Mouse (Mus musculus) c-Kit-negative CD71-positive TER-119-positive erythroid progenitor cells, embryonic 14.5 days (primary cell): ENCODE measurements around the gene Sox11.

Source experiments
- DNase-seq: peaks from one replicate; pipeline ENCODE4 v3.0.0-alpha.2; 2013; ENCODE audit warnings: low read depth, low spot score

Sox11 gene

DNA sequence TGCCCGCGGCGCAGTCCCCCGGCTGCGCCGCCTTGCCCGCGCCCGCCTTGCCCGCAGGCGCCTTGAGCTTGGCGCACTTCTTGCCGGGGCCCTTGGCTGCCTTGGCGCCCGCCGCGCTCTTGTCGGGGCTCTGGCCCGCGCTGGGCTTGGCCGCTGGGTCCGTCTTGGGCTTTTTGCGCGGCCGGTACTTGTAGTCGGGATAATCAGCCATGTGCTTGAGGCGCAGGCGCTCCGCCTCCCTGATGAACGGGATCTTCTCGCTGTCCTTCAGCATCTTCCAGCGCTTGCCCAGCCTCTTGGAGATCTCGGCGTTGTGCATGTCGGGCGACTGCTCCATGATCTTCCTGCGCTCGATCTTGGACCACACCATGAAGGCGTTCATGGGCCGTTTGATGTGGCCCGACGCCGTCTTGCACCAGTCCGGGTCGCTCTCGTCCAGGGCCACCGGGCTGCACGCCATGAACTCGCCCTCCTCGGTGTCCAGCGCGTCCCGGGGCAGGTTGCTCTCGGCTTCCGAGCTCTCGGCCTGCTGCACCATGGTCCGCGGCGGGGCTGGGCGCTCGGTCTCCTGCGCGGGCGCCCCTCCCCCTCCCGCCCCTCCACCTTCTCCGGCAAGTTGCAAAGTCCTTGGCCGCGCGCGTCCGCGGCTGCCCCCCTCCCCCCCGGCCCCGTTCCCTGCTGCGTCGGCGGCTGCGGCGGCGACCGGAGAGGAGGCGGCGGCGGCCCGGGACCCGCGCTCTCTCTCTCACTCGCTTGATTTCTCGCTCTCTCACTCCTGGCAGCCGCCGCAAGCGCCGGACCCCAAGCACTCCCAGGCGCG, at the start of gene Sox11:
Sox11 (minus strand) TSS at position 704 of the 820 bp plus-strand sequence.
- no peak for DNase-seq

DNA sequence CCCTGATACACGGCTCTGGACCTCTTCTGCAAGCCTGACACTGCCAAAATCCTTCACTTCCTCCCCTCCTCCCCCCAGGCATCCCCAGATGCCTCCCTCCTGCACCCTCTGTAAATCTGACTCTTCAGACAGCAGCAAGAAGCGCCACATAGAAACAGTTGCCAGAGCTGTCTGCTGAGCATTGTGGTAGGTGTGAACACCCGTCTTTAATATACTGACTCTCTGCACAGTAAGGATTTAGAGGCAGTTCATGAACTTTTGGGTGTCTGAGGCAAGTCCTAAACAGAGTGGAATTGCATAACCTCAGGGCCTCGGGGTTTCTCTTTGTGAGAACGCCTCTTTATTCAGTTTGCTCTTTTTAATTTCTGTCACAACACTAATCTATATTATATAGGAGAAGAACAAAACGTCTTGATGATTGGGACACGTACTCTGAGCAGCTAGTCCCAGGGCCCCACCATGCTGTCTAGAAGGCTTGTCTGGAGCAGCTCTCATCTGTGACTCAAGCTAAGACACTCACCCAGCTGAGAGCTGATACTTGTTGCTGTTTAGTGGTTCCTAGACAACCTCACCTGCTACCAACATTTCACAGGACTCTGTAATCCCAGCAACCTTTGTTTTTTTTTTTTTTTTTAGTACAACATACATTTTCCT, 49.4 kb upstream of the Sox11 start:
- no peak for DNase-seq

DNA sequence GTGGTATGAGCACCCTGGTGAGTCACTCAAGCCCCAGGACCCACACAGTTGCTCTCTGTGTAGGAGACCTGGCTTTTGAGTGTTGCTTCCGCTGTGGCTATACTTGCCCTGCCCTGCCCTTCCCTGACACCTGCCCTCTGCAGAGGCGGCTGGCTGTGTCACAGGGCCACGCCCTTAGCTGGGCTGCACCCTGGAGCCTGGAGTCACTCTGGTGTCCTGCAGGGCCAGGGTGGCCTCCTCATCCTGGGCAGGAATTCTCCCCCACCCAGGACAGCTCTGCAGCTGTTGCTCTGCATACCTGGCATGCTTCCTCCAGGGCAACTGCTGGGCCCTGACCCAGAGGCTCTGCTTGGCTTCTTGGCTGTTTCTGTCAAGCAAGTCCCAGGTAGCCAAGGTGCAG, 48.1 kb upstream of the Sox11 start:
- no peak for DNase-seq

DNA sequence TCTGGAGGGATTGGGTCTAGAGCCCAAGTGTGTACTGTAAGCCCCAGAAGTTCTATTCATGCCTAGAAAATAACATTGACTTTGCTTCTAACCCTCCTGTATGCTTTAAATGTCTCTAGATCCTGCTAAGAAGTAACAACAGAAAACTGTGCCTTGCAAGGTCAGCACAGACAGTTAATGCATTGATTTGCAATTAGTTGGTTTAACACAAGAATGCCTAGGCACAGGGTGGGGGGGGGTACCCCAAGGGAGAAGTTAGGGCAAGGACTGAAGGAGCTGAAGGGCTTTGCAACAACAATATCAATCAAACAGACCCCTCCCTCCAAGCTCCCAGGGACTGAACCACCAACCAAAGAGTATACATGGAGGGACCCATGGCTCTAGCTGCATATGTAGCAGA, 47.1 kb upstream of the Sox11 start:
- no peak for DNase-seq

DNA sequence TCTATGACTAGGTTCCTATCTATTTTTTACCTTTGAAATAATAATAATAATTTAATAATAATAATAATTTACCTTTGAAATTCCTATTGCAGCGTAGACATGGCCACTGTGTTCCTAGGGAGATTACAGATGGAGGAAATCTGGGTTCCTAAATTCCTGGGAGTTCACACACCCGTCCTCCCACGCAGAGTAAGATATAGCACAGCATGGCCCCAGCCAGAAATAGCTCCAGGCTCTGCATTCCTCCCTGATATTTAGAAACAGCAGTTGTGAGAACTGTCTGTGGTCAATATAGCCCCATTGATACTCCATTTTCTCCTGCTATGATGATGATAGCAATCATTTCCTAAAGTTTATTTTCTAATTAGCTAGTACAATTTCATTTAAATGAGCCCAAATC, 30.1 kb upstream of the Sox11 start:
- no peak for DNase-seq

DNA sequence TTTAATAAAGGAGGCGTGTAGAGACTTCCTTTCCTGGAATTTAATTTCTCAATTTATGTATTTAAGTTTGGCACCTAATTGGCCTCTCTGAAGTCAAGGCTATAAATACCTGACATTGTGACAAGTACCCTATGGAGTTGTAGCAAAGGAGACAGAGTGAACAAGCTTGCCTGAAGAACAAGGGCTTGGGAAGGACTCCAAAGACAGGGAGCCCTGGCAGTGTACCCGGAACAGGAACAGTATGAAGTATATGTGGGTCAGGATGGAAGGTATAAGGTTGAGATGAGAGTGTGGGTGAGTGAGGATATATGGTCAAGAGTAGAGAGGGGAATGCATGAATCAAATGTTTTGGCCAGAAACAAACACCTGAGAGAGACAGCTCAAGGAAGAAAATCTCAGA, 28.4 kb upstream of the Sox11 start:
- DNase-seq = no peak

DNA sequence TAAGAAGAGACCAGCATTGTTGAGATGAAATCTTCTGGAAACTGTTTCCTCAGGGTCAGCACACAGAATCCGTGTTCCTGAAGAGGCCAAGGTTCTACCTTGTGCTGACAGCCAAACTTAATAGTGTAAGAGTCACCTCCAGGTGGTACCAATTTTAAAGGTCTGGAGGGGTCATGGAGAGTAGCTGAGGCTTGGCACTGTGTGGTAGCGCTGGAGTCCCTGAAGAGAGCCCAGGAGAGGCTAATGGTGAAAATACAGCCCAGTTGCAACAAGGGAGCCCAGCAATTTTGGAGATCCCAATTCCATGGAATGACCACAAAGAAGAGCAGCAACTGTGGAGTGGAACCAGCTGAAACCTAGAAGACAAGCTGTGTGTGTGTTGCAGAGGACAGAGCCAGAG, 25.1 kb upstream of the Sox11 start:
- DNase-seq = no peak

DNA sequence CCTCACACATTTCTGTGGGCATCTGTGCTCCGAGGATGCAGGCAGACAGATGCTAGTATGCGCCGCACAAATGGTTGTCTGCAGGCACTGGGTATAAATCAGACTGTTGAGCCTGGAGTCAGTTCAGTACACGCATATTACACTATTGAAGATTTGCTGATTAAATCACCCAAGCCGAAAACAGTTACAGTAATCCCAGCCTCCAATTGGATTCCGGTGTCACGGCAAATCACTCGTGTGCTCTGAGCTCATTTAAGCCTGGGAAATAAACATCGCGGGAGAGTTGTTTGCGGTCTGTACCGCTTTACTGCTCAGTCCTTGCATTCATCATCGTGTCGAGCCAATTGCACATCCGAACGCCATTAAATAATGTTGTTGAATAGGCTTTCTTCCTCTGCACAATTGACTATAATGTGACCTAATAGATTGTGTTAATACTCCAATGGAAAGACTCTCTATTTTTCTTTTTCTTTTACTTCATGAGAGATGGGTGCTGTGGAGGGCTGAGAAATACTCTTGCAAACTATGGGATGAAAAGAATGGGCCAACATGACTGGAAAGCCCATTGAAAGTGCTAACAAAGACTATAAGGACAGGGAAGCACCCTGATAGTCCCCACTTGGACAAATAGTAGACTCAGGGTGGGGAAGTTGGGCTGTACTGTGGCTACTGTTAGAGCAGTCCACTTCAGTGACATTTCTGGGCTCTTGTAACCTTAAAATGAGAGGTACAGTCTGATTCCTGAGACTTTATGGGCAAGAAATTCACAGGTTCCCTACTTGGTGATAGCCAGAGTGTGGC, 21.7 kb upstream of the Sox11 start:
- no peak for DNase-seq

DNA sequence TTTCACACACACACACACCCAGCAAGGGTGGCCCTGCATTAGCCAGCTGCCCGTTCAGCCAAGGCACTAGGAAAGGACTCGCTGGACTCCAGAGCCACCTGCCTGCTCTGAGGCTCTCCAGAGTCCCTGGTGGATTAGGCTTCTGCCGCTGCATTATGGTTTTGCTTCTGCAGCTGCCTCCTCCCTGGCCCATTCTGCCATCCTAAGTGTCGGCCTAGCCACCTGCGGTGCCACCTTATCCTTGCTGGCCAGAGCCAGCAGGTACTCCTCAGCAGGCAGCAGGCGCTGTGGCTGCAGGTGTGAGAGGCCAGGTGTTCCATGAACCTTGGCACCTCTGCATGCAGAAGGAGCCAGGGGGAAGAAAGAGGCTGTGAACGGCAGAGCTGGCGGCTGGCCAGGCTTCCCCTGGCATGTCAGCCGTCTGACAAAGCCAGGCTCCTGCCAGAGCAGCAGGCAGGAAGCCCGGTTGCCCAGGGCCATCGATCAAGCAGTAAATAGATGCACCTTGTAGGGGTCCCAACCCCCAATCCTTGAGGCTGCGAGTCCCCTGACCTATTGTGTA, 14.8 kb upstream of the Sox11 start:
- DNase-seq = no peak

DNA sequence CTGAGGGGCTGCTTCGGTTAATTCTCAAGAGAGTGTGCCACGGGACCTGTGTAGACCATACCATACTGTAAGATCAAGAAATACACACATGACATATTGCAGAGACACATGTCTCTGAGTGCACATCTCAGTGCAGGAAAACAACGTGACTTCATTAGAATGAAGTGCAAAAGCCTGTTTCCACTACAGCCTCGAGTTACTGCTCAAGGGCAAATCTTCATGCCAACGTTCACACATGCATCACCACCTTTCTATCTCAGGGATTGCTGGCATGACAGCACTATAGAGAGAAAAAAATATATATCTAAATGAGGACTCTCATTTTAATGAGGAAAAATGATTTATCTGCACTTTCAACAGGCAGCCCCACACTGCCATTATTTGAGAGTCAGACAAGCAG, 14.2 kb upstream of the Sox11 start:
- no peak for DNase-seq

DNA sequence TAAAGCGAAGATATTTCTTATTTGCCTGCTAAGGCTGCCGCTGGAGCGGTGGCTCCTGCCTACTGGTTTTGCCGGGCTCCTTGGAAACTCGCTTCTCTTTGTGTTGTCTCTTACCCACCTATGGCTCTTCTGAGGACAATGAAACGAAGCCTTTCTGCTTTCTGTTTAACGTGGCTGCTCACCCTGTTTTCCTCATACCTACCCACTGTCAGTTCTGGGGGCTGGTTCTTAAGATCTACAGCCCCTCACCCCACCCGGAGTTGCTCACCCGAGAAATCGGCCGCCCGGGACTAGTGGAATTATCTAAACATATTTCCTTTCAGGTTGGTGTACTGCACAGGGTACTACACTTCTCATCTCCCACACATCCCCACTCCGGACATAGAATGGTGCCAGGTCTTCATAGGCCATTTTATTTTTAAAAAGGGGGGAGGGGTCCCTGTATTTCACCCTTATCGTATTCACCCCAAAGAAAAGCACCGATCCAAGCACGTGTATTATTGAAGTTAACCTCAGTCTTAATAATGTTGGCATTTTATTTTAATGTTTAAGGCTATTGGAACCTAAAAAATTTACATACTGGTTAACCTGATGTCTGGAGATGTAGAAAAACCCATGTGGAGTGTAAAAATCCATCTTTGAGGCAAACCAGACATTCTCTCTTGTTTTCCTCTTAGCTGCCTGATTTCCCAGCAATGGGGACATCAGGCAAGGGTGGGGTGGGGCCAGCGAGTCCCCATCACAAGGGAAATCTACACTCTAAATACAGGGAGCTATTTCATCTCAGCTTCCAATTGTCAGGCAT, 1.4 kb upstream of the Sox11 start:
- DNase-seq = no peak

DNA sequence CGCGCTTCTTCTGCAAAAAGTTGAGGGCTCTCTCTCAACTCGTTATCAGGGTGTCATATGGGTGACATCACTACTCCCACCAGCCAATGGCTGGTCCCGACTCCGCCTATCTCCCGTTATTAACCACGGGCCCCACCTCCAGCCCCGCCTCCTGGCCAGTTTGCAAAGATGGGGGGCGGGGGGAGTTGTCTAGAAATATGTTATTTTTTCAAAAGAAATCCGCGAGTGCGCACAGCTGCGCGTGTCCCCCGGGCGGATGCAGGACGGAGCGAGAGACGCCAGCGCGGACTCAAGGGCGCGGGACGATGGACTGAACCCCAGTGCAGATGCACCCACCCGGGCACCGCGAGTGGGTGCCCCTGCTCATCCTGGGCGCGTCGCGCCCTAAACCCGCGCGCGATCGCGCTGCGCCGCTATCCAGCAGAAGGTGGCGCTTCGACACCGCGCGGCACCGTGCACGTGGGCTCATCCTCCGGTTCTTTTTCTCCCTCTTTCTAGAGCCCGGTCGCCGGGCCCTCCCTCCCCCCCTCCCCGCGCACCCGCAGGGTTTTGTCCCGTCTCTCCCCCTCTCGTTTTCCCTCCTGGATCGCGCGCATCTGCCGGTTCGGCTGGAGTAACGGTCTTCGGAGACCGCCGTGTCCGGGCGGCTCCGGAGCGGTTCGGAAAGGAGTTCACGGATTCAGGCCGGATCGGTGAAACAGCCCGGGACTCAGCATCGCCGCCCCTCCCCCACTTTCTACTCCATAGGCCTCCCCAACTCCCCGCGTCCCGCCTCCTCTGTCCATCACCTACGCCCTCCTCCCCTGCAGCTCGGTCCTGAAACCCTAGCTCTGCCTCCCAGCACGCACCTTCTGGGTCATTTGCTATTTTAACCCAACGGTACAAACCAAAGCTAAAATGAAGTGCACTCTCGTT, 574 bp upstream of the Sox11 start:
- no peak for DNase-seq

DNA sequence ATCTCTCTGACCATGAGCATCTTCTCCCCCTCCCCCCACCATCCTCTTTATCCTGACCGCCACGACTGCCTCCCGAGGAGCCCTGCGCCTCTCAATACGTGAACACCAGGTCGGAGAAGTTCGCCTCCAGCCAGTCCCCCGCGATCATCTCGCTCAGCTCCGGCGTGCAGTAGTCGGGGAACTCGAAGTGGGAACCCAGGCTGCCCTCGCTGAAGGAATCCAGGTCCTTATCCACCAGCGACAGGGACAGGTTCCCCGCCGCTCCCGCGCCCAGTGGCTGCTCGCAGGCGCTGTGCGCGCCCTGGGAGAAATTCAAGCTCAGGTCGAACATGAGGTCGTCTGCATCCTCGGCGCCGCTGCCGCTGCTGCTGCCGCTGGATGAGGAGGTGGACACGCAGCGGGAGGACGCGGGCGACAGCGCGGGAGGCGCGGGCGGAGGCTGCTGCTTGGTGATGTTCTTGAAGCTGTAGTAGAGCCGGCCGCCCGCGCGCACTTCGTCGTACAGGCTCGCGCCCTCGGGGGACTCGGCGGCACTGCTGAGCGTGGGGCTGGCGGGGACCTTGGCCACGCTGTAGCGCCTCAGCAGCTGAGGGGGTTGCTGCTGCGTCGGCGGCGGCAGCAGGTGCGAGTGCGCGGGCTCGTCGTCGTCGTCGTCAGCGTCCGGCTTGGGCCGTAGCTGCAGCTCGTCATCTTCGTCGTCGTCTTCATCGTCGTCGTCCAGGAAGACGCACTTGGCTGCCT, 1.1 kb downstream of the Sox11 start:
- no peak for DNase-seq

DNA sequence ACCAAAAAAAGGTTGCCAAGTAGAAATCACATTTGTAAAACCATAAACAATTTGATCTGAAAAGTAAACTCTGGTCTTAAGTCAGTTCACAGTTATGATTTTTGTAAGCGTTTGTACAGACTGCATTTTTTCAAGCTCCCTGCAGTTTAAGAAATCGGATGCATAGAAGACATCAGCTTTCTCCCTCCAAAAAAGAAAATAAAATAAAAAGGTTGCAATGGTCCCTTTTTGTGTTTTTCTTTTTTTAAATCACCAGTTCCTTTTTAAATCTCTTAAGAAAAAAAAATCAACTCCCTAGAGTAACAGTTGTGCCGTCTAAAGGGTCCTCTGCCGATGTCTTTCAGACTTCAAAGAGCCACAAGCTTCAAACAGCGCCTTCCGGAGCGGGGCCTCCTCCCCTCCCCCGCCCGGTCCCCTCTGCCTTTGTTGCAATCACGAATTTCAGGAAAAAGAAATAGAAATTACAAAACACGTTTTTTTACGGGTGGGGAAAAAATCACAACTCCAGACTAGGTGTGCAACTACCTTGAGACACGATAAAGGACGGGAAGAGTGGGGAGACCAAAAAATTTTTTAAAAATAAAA, 1.8 kb downstream of the Sox11 start:
- DNase-seq = no peak

DNA sequence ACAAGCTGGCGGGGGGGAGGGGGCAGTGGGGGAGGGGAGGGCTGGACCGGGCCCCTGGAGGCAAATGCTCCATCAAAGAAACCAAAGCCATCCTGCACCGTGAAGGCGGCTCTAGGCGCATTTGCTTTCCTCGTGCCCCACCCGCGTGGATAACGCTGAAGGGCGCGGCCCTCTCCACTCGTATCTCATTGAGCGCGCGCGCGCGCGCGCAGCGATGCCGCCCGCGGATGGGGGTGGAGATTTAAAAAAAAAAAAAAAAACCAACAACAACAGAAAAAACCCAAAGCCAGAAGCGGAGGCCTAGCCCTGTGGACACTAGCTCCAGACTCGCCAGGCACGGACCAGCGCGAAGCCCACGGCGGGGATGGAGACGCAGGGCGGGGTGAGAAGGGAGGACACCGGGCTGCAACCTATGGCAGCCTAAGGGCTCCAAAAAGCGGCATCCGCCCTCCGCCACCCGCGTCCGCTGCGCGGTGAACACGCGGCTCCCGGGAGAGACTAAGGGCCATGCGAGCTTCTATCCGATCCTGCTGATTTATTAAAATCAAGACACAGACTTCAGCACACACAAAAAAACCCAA, 3.1 kb downstream of the Sox11 start:
- DNase-seq = no peak

DNA sequence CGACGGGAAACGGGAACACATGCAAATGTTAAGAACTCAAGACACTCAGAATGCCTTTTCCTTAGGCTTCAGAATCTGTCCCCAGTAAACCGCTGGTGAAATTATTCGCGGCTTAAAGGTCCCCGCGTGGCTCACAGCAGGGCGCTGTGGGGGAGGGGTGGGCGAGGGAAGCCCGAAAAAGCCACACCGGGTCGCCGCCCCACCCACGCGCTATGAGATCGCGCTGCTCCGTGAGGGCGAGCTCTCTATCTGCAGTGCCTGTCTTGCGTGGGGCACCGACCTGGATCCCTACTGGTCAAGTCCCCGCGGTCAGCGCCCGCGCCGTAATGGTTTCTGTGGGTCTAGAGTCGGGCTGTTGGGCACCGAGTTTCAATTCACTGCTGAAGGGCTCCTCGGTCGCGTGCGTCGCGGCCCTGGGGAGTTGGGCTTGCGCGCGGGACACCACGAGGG, 3.6 kb downstream of the Sox11 start:
- no peak for DNase-seq

DNA sequence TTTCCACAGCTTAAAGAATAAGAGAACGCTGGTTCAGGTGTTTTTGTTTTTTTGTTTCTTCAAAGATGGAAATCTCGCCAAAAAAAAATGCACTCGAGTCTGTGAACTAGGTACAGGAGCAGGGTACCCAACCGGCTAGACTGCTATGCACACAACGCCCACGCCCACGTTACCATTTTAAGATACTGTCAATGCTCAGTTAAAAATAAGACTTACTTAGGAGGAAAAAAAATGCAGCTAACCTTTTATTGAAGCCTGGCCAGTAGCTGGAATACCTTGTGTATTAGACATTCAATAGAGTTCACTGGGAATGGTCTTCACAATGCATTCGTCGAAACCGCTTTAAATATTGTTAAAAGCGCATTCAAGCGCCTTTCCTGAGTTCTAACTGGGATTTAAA, 4.3 kb downstream of the Sox11 start:
- no peak for DNase-seq

DNA sequence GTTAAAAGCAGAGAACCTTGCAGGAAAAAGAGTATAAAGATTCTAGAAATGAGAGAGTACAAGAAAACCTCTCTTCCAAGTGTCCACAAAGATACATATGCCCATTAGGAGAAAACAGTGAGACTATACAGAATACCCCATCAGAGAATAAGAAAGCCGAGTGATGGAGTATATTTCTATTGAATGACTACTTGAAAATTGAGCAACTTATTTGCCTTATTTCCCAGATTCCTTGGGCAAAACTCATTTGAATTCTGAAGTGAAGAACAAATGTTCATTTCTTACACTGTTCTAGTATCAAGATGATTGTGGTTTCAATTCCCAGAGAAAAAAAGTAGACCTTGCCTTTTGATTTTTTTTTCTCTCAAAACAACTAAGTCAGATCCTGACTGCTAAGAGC, 4.9 kb downstream of the Sox11 start:
- DNase-seq = no peak

DNA sequence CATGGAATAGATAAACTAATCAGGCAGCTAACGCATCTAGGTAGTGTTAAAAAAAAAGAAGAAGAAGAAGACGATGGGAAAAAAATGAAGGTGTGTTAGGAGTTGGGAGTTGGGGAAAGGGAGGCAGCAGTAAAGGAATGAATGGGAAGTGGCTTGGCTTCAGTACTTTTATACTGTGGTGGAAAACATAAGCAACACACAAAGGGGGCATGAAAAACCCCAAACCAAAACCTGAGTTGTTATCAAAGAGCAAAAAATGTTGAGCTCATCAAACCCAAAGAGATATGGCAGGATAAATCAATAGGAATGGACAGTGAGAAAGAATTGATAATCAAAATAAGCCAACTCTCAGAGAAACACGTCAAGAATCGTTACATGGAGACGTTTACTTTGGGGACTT, 5.6 kb downstream of the Sox11 start:
- no peak for DNase-seq
